Mouse (Mus musculus) layer of hippocampus, adult 8-10 months (tissue): ENCODE measurements around the gene Myh9. TPM values are rescaled to one million over a fixed set of nuclear protein-coding genes. Genes with fewer than 3 reads are reported as not detected.

ENCODE experiments used
- DNase-seq, 2 experiments: peaks; one replicate each; pipeline ENCODE4 v3.0.0; 2022; ENCODE audit warnings: low spot score in 2 of 2
- total RNA-seq, 4 experiments: library from RNA; stranded (reverse); gene quantifications; 2 replicates each; pipeline ENCODE4 v1.2.4; 2022

Myh9 gene
- total RNA-seq, 4 experiments from 2014 or later = 89.0 to 116 (median 104) TPM

- no peak for DNase-seq
These were observed 12.4 kb downstream of the Myh9 start for GRCm38 (mm10) chr15:77829542-77829941.

- DNase-seq = no peak
These were observed 13.1 kb downstream of the Myh9 start for GRCm38 (mm10) chr15:77828910-77829309.

DNA sequence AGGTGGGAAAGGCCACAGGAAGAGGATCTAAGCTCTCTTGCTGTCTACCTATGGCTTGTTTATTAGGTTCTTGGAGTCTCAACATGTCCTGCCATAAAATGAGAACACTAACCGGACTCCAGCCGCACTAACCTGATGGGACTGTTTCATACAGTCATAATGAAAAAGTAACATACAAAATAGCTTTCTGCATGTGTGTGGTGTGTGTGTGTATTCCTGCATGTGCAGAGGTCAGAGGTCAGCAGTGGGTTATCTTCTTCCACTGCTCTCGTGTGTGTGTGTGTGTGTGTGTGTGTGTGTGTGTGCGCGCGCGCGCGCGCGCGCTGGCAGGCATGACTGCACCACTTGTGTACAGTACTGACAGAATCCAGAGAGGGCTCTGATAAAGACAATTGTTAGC, 13.7 kb downstream of the Myh9 start:
- DNase-seq = no peak

- DNase-seq = no peak
These were observed 14.2 kb downstream of the Myh9 start for GRCm38 (mm10) chr15:77827794-77828193.

DNA sequence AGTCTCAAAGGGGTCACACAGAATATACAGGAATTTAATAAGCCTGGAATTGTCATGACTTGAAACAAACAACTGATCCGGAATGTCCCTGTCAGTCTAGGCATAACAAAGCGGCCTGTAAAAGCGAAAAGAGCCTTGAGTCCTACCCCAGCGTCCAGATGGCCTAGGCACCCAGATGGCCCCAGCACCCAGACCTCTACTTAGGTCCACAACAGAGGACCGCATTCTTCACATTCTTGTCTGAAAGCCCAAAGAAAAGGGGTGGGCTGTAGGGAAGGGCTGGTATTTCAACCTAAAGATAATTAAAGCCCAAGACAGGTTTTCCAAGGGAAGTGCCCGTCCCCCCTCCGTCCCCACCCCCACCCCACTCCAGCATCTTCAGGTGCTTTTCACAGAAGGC, 14.6 kb downstream of the Myh9 start:
- DNase-seq = no peak

- no peak for DNase-seq
These were observed 16.6 kb downstream of the Myh9 start for GRCm38 (mm10) chr15:77825382-77825781.

DNA sequence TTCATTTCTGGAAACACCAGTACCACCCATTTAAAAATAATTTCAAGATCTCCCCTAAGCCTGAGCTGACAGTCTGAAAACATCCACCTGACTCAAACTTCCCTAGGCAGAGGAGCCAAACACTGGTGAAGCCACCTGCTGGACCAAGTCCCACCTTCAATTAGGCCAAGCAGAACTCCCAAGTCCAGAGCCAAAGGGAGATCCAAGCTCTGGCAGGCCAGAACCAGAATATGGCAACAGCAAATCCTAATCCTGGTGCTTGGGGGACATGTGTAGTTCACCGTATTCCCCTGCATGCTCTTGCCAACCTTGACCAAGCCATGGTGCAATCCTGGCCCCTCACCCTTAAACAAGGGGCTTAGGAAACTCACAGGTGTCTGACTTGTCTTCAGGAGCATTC, 17.7 kb downstream of the Myh9 start:
- no peak for DNase-seq

GRCm38 (mm10) chr15:77823634-77824033, 18.3 kb downstream of the Myh9 start:
- no peak for DNase-seq

- DNase-seq = no peak
These were observed 18.8 kb downstream of the Myh9 start for GRCm38 (mm10) chr15:77823196-77823595.

- no peak for DNase-seq
These were observed 19.3 kb downstream of the Myh9 start for GRCm38 (mm10) chr15:77822671-77823070.

- DNase-seq = no peak
These were observed 19.9 kb downstream of the Myh9 start for GRCm38 (mm10) chr15:77822057-77822466.

GRCm38 (mm10) chr15:77821424-77821823, 20.6 kb downstream of the Myh9 start:
- DNase-seq = no peak

- DNase-seq = no peak
These were observed 21.4 kb downstream of the Myh9 start for GRCm38 (mm10) chr15:77820480-77821163.

DNA sequence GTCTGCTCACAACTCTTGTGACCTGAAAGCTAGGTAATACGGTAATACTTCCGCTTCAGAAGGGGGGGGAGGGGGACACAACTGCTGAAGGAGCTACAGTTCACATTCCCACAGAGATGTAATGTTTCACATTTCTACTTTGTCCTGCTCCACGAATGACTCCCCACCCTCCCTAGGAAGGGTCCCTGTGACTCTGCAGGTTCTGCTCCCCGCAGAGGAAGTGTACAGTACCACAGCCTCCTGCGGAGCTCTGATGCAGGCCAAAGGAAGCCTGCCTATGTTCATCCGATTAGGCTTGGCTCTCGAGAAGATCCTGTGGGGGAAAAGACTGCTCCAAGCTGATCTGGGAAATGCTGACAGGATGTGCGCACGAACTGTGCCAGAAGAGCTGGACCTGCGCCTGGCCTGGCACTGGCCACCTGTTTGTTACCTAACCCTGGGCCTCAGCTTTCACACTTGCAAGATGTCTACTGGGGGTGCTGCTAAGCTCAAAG, 22.0 kb downstream of the Myh9 start:
- no peak for DNase-seq

DNA sequence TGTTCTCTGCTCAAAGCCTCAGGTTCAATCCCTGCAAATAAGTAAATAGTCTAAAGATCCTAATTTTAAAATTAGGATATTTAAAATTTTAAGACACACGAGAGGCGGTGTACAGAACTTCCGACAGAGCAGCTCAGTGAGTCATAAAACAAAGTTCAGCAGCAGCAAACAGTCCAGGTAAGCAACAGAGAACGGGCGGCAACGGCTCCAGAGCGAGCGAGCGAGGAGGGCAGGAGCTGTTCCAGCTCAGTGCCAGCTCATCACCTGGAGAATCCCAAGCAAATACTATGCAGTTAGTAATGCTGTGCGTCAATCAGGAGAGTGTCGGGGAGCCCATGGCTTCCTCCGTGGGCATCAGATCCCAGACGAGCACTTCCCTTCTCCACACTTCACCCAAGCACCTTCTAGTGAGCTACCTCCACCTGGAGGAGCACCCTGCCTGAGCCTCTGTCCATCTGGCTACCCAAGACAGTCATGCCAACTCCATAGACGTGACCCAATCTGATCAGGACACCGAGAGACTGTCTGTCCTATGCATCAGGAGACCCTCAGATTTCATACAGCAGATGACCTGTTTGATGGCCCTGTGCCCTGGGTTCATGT, 23.3 kb downstream of the Myh9 start:
- DNase-seq = no peak

- DNase-seq = no peak
These were observed 24.6 kb downstream of the Myh9 start for GRCm38 (mm10) chr15:77817417-77817816.

GRCm38 (mm10) chr15:77816601-77816950, 25.4 kb downstream of the Myh9 start:
- no peak for DNase-seq

DNA sequence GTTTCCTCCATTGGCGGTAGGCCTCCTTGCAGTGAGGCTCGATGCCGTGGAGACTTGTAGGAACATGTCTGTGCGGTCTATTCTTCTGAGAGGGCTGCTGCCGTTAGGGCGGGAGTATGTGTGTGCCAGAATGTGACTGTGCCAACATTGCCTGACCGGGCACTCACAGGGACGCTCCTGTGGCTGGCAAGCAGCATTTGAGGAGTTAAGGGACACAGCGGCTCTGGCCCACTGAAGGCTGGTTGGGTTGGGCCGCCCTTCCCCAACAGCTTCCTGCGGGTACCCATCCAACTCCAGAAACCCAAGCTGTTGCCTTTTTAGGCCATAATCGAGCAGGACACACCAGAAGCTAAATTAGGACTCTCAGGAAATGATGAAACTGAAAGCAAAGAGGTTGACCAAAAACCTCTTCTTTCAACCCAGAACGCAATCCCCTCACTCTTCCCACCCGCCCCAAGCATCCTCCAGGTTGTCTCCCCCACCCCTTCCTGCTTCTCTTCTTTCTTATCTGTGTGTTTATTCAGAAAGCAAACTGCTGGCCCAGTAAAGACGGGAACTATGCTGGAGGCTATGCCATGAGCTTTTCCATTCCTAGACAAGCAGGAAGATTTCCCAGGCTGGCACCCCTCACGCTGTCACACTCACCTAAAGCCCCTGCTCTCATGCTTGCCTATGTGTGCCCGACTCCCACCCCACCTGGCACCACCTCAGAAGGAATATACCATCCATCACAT, 25.9 kb downstream of the Myh9 start:
- no peak for DNase-seq

- DNase-seq = no peak
These were observed 28.2 kb downstream of the Myh9 start for GRCm38 (mm10) chr15:77813639-77814375.

DNA sequence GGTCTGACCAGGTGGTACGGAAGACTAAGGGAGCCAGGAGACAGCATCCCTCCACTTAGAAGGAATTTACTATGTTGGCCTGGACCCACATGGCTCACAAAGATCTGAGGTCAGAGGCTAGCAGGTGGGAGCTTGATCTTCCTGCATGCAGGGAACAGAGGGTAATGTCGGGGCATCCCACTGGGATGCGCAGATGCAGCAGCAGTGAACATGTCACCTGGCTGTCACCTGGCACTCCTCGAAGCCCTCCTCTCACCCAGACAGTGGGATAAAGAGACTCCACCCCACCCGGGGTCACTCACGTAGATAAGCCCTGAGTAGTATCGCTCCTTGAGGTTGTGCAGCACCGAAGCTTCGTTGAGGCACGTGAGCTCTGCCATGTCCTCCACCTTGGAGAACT, 29.4 kb downstream of the Myh9 start:
- no peak for DNase-seq

- DNase-seq = no peak
These were observed 30.7 kb downstream of the Myh9 start for GRCm38 (mm10) chr15:77811099-77811760.
